ENCODE assay signal across 8 mouse cellular contexts in the genomic region with DNA sequence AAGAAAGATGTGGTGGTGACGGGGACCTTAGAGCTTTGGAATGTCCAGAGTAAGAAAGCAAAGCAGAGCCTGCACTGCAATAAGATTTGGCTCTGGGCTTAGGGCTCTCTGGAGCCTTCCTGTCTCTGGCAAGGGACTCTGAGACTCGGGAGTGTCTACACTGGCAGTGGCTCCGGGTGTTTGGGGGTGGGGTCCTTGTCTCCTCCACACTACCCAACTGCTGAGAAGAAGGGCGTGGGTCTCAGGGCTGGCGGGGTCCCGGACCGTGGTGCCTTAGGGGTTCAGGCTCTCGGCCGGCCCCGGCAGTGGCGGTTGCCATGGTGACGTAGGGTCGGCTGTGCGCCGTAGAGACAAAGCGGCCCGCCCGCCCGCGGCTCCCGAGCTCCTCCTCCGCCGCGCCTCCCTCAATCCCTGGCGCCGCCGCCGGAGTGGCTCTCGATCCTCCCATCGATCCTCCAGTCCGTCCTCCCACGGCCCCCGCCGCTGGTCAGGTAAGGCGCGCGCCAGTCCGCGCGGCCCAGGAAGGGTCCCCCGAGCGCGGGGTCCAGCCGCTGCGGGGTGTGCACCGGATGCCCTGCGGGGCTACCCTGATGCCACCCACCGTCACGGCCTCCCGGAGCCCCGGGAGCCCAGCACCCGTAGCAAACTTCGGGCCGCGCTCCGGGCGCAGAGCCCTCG. TPM values are rescaled to one million over a fixed set of nuclear protein-coding genes. Genes with fewer than 3 reads are reported as not detected.
DNase-seq lines count a peak whose midpoint lies in the region; ATAC-seq lines count a peak whose summit lies in the region.

A gene (plus strand): TSS at position 134 of the 678 bp plus-strand sequence.

- peak within 1 kb of the TSS; percentile 84 for H3K27ac ChIP-seq in hindbrain, embryonic 14.5 days

- peak; percentile 93 for DNase-seq in ZHBTc4 (ENCODE audit: low read depth, low spot score)
- peak; percentile 84 to 90 for DNase-seq in cerebellum, postnatal 14 days
- DNase-seq in frontal cortex, postnatal 36 days (ENCODE audit: low spot score in 2 of 2) = peak; percentile 71 to 77
- DNase-seq in hindbrain, embryonic 14.5 days (ENCODE audit: low spot score) = peak; percentile 80
- DNase-seq in left cerebral cortex, adult 11 months (ENCODE audit: low spot score) = peak; percentile 46
- DNase-seq in lung, postnatal 14 days = peak; percentile 68
- DNase-seq in retina, postnatal 1 day = peak; percentile 91
- peak; percentile 30 to 61 for DNase-seq in urinary bladder, postnatal 36 days (ENCODE audit: low spot score in 2 of 2)

- ATAC-seq in hindbrain, embryonic 14.5 days (ENCODE audit: low FRiP score) = peak; percentile 95

- peak within 1 kb of the TSS; percentile 75 for H3K4me3 ChIP-seq in hindbrain, embryonic 14.5 days (replicated peaks; ENCODE audit: low read length)

- H3K9me3 ChIP-seq in hindbrain, embryonic 14.5 days (ENCODE audit: control insufficient read depth, low read length) = no peaks in the 10 kb centered on the region

- peaks cover 18% of the 10 kb centered on the region for H3K4me1 ChIP-seq in hindbrain, embryonic 14.5 days (replicated peaks; ENCODE audit: control insufficient read depth, insufficient read depth, low read length)

- H3K9ac ChIP-seq in hindbrain, embryonic 14.5 days = peak within 1 kb of the TSS; percentile 84

- WGBS in hindbrain, embryonic 14.5 days = under 1% methylated on average over 47 of the region's 58 CpGs

- H3K4me2 ChIP-seq in hindbrain, embryonic 14.5 days (replicated peaks) = peak within 1 kb of the TSS; percentile 67

- H3K27me3 ChIP-seq in hindbrain, embryonic 14.5 days (ENCODE audit: control insufficient read depth, insufficient read depth, low read length) = no peaks in the 10 kb centered on the region

- no peaks in the 10 kb centered on the region for H3K36me3 ChIP-seq in hindbrain, embryonic 14.5 days (replicated peaks; ENCODE audit: control insufficient read depth, insufficient read depth)

RNA-seq across cellular contexts. Expression of the gene that starts here (rescaled TPM):
- 35.6 and 35.8 TPM in 2 replicates for polyA plus RNA-seq in hindbrain, embryonic 14.5 days (2014; fragmentation: Nextera tagmentation; extraction: Ambion mirVana)

Comparison
In these comparisons a context has a peak if more than half of its experiments do, and no peak if none do; other contexts are left out.
1. Peak in every context shown above with its lines: DNase-seq, ATAC-seq, H3K4me3 ChIP-seq and H3K27ac ChIP-seq.